Mouse (Mus musculus): ENCODE data around the gene Myh7b.

DNA sequence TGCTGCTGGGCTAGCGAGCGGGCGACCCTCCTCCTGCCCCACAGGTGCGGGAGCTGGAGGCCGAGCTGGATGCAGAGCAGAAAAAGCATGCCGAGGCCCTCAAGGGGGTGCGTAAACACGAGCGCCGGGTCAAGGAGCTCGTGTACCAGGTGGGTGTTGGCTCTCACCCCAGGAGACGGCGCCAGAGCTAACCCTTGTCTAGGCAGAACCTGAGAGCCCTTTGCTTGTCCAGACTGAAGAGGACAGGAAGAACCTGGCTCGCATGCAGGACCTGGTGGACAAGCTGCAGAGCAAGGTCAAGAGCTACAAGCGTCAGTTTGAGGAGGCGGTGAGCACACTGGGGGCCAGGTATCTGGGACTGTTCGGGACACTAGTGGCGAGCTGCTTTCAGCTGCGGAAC, 22.1 kb downstream of the Myh7b start:
- TF ChIP-seq CTCF (IDR thresholded peaks at IDR 0.05; ENCODE audit: borderline replicate concordance, control insufficient read depth, extremely low read depth, insufficient read depth, low read length, poor library complexity), result no peak
- TF ChIP-seq POLR2A (IDR thresholded peaks at IDR 0.05; ENCODE audit: control insufficient read depth, extremely low read depth, insufficient read depth, low read length, poor library complexity), result no peak
